Mouse (Mus musculus): ENCODE data around the gene Trp73. TPM values are rescaled to one million over a fixed set of nuclear protein-coding genes. Genes with fewer than 3 reads are reported as not detected.

Trp73 gene
- total RNA-seq, 2 experiments from 2014 or later, result not detected

- ATAC-seq (replicated peaks; ENCODE audit: low FRiP score, poor library complexity, severe bottlenecking), result no peak
Measured at GRCm38 (mm10) chr4:154010907-154011645, 128.9 kb downstream of the Trp73 start.

DNA sequence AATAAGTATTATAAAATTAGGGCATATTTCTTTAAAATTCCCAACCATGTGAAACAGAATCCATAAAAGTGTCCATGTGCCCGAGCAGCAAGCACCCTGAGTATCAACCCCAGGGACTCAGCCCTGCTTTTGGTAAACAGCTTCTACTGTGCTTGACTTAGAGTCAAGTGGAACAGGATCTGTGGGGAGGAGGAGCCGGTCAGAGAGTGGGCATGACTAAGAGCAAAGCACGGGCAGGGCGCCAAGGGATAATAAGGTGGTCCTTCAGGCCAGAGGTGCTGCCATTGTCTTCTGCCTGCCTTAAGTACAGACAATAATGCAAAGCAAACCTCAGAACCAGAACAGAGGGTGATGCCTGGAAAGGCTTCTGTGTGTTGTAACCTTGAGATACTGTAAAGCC is 132.2 kb downstream of the Trp73 start:
- ATAC-seq (replicated peaks; ENCODE audit: low FRiP score, poor library complexity, severe bottlenecking), result no peak

GRCm38 (mm10) chr4:154006264-154006663 is 133.7 kb downstream of the Trp73 start:
- no peak for ATAC-seq (replicated peaks; ENCODE audit: low FRiP score, poor library complexity, severe bottlenecking)

Other genes with a start within 250 kb of the Trp73 start
- gene A430005L14Rik, start 183.0 kb downstream of the Trp73 start, total RNA-seq (2015; ENCODE audit: low replicate concordance), result 16.1 and 33.4 TPM in 2 replicates
- gene A430005L14Rik, start 183.0 kb downstream of the Trp73 start, total RNA-seq (2017; ENCODE audit: low replicate concordance), result 17.1 and 25.5 TPM in 2 replicates
- 2.9 and 9.2 TPM in 2 replicates for gene Dffb, start 165.1 kb downstream of the Trp73 start, total RNA-seq (2015; ENCODE audit: low replicate concordance)
- gene Dffb, start 165.1 kb downstream of the Trp73 start, total RNA-seq (2017; ENCODE audit: low replicate concordance), result 2.1 and 3.5 TPM in 2 replicates
- gene Cep104, start 165.0 kb downstream of the Trp73 start, total RNA-seq (2015; ENCODE audit: low replicate concordance), result 1.9 and 6.1 TPM in 2 replicates
- 5.0 and 11.9 TPM in 2 replicates for gene Cep104, start 165.0 kb downstream of the Trp73 start, total RNA-seq (2017; ENCODE audit: low replicate concordance)
- 3.6 and 5.4 TPM in 2 replicates for gene Lrrc47, start 128.5 kb downstream of the Trp73 start, total RNA-seq (2015; ENCODE audit: low replicate concordance)
- 4.5 and 29.4 TPM in 2 replicates for gene Lrrc47, start 128.5 kb downstream of the Trp73 start, total RNA-seq (2017; ENCODE audit: low replicate concordance)
- 5.4 and 12.5 TPM in 2 replicates for gene Smim1, start 114.0 kb downstream of the Trp73 start, total RNA-seq (2015; ENCODE audit: low replicate concordance)
- 9.6 and 11.4 TPM in 2 replicates for gene Smim1, start 114.0 kb downstream of the Trp73 start, total RNA-seq (2017; ENCODE audit: low replicate concordance)
- not detected in 2 replicates for gene Ccdc27, start 97.5 kb downstream of the Trp73 start, total RNA-seq (2015; ENCODE audit: low replicate concordance)
- not detected in 2 replicates for gene Ccdc27, start 97.5 kb downstream of the Trp73 start, total RNA-seq (2017; ENCODE audit: low replicate concordance)
- gene Wrap73, start 2.2 kb upstream of the Trp73 start, total RNA-seq (2015; ENCODE audit: low replicate concordance), result 1.5 and 2.3 TPM in 2 replicates
- gene Wrap73, start 2.2 kb upstream of the Trp73 start, total RNA-seq (2017; ENCODE audit: low replicate concordance), result 2.6 and 4.5 TPM in 2 replicates
- gene Tprgl, start 20.5 kb upstream of the Trp73 start, total RNA-seq (2015; ENCODE audit: low replicate concordance), result 75.2 and 117 TPM in 2 replicates
- 104 and 115 TPM in 2 replicates for gene Tprgl, start 20.5 kb upstream of the Trp73 start, total RNA-seq (2017; ENCODE audit: low replicate concordance)
- gene Megf6, start 30.5 kb upstream of the Trp73 start, total RNA-seq (2015; ENCODE audit: low replicate concordance), result 1.0 TPM in 1 of 2 replicates, not detected in the other
- not detected in 2 replicates for gene Megf6, start 30.5 kb upstream of the Trp73 start, total RNA-seq (2017; ENCODE audit: low replicate concordance)
- not detected in 2 replicates for gene Arhgef16, start 161.5 kb upstream of the Trp73 start, total RNA-seq (2015; ENCODE audit: low replicate concordance)
- not detected in 2 replicates for gene Arhgef16, start 161.5 kb upstream of the Trp73 start, total RNA-seq (2017; ENCODE audit: low replicate concordance)
- not detected in 2 replicates for gene B230104I21Rik, start 195.9 kb upstream of the Trp73 start, total RNA-seq (2015; ENCODE audit: low replicate concordance)
- not detected in 2 replicates for gene B230104I21Rik, start 195.9 kb upstream of the Trp73 start, total RNA-seq (2017; ENCODE audit: low replicate concordance)

All from erythroblast, adult 5-6 weeks (primary cell).